Mouse (Mus musculus): ENCODE data around the gene Stau1.

GRCm38 (mm10) chr2:166909729-166910128, 86.4 kb downstream of the Stau1 start:
- TF ChIP-seq CTCF (conservative IDR thresholded peaks at IDR 0.05; ENCODE audit: low read length) = no peak
- no peak for TF ChIP-seq NANOG (IDR thresholded peaks at IDR 0.05; ENCODE audit: borderline replicate concordance, low read length)

All from E14TG2a.4 (cell line).